Mouse (Mus musculus) G1E (cell line): ENCODE results near the gene Cryba4. TPM values are rescaled to one million over a fixed set of nuclear protein-coding genes. Genes with fewer than 3 reads are reported as not detected.

Source experiments
- ATAC-seq: 2 replicates; pipeline ENCODE4 v1.8.0; 2016; ENCODE audit warnings: mild to moderate bottlenecking; ENCODE audit not compliant: insufficient number of reproducible peaks, poor library complexity, low FRiP score, severe bottlenecking; ENCODE audit errors: extremely low read depth
- DNase-seq: peaks from one replicate; pipeline ENCODE4 v3.0.0; 2012; ENCODE audit warnings: low spot score
- H3K27me3 ChIP-seq: 2 replicates; pipeline ENCODE4 v1.6.1; 2012; ENCODE audit warnings: mild to moderate bottlenecking, low read length, inconsistent platforms; ENCODE audit not compliant: insufficient read depth
- H3K36me3 ChIP-seq: replicated peaks from 2 replicates; pipeline ENCODE3; 2012; ENCODE audit warnings: mild to moderate bottlenecking, inconsistent platforms
- H3K4me1 ChIP-seq: 2 replicates; pipeline ENCODE4 v1.6.1; 2012; ENCODE audit warnings: low read depth, low read length, inconsistent platforms, mixed read lengths; ENCODE audit not compliant: insufficient read depth
- H3K4me3 ChIP-seq: 2 replicates; pipeline ENCODE4 v1.5.1; 2012; ENCODE audit warnings: low read depth, mild to moderate bottlenecking, inconsistent platforms, low read length, moderate library complexity, mixed read lengths
- H3K9me3 ChIP-seq: replicated peaks from 2 replicates; pipeline ENCODE4 v1.6.1; 2012; ENCODE audit warnings: inconsistent platforms
- CTCF ChIP-seq: IDR thresholded peaks from 2 replicates; pipeline ENCODE4 v1.5.1; 2012; ENCODE audit warnings: low read depth, low read length, inconsistent platforms, mixed read lengths
- GATA1 ChIP-seq: IDR thresholded peaks from 2 replicates; pipeline ENCODE4 v1.6.1; 2012; ENCODE audit warnings: borderline replicate concordance, low read length, inconsistent platforms, mixed read lengths
- GATA2 ChIP-seq: IDR thresholded peaks from 2 replicates; pipeline ENCODE4 v1.6.1; 2012; ENCODE audit warnings: low read depth, low read length, inconsistent platforms, borderline replicate concordance
- POLR2AphosphoS5 ChIP-seq: IDR thresholded peaks from 2 replicates; pipeline ENCODE4 v1.6.1; 2012; ENCODE audit warnings: low read depth, low read length, inconsistent platforms; ENCODE audit not compliant: insufficient replicate concordance
- TAL1 ChIP-seq: conservative IDR thresholded peaks from 2 replicates; pipeline ENCODE4 v1.6.1; 2012; ENCODE audit warnings: low read depth, low read length, inconsistent platforms, mixed read lengths
- polyA plus RNA-seq: library from polyadenylated mRNA; stranded (reverse); fragments of >175 nt; gene quantifications from 2 replicates; pipeline ENCODE4 v1.2.3, GENCODE M21; 2012
- total RNA-seq, 2 experiments: library from RNA; stranded (forward) in 1 of 2; stranded (reverse) in 1 of 2; fragments of 200-1000 nt in 1 of 2; fragments of >200 nt in 1 of 2; fragmentation: Nextera tagmentation in 1 of 2; gene quantifications; 2 replicates each; pipeline ENCODE4 v1.2.3; 2014 to 2017

Cryba4 gene
- total and polyA plus RNA-seq, 3 experiments, result 0.43 to 0.98 TPM; not detected in 1

- Histone ChIP-seq H3K4me1 (peaks cover 26% of the 10 kb centered on the region), H3K9me3 (peaks cover 4% of the 10 kb centered on the region; the same call in 1 of the 2 replicates), H3K27me3 (peaks cover 26% of the 10 kb centered on the region), H3K4me3 (no peak overlapping the region), H3K36me3 (no peaks in the 10 kb centered on the region)
- DNase-seq (no peak), ATAC-seq (no peak)
- TF ChIP-seq TAL1, result no peak
- TF ChIP-seq CTCF, result no peak
- TF ChIP-seq GATA1, result no peak
- TF ChIP-seq GATA2, result no peak
- TF ChIP-seq POLR2AphosphoS5, result no peak
Observed at GRCm38 (mm10) chr5:112236631-112237030, 15.7 kb downstream of the Cryba4 start.

GRCm38 (mm10) chr5:112235806-112236205, 16.5 kb downstream of the Cryba4 start:
- Histone ChIP-seq H3K4me1 (peaks cover 17% of the 10 kb centered on the region), H3K9me3 (peaks cover 4% of the 10 kb centered on the region; the same call in 1 of the 2 replicates), H3K27me3 (peaks cover 26% of the 10 kb centered on the region), H3K36me3 (no peaks in the 10 kb centered on the region), H3K4me3 (no peak overlapping the region)
- no peak for ATAC-seq
- DNase-seq, result no peak
- TF ChIP-seq CTCF (no peak), GATA2 (no peak), POLR2AphosphoS5 (no peak), GATA1 (no peak), TAL1 (no peak)

- H3K36me3 ChIP-seq, result no peaks in the 10 kb centered on the region
- ATAC-seq, result no peak
- no peak overlapping the region for H3K4me3 ChIP-seq
- peaks cover 5% of the 10 kb centered on the region for H3K27me3 ChIP-seq
- no peak for TF ChIP-seq GATA2
- TF ChIP-seq GATA1, result no peak
- no peak for TF ChIP-seq TAL1
- no peak for TF ChIP-seq CTCF
- no peak for TF ChIP-seq POLR2AphosphoS5
- peaks cover 14% of the 10 kb centered on the region for H3K9me3 ChIP-seq
- no peaks in the 10 kb centered on the region for H3K4me1 ChIP-seq
- no peak for DNase-seq
Observed at GRCm38 (mm10) chr5:112228240-112229076, 23.9 kb downstream of the Cryba4 start.

- Histone ChIP-seq H3K4me3 (no peak overlapping the region), H3K4me1 (no peaks in the 10 kb centered on the region), H3K9me3 (peaks cover 14% of the 10 kb centered on the region), H3K27me3 (peaks cover 5% of the 10 kb centered on the region), H3K36me3 (no peaks in the 10 kb centered on the region)
- DNase-seq (no peak), ATAC-seq (no peak)
- TF ChIP-seq GATA1, result no peak
- TF ChIP-seq CTCF, result no peak
- no peak for TF ChIP-seq POLR2AphosphoS5
- no peak for TF ChIP-seq GATA2
- TF ChIP-seq TAL1, result no peak
Observed at GRCm38 (mm10) chr5:112227898-112228239, 24.4 kb downstream of the Cryba4 start.

GRCm38 (mm10) chr5:112227354-112227753, 25.0 kb downstream of the Cryba4 start:
- no peak for DNase-seq
- peaks cover 5% of the 10 kb centered on the region for H3K27me3 ChIP-seq
- TF ChIP-seq GATA2 (no peak), GATA1 (no peak), POLR2AphosphoS5 (no peak), TAL1 (no peak), CTCF (no peak)
- no peaks in the 10 kb centered on the region for H3K36me3 ChIP-seq
- H3K4me3 ChIP-seq, result no peak overlapping the region
- H3K9me3 ChIP-seq, result peaks cover 14% of the 10 kb centered on the region
- no peaks in the 10 kb centered on the region for H3K4me1 ChIP-seq
- no peak for ATAC-seq

- ATAC-seq (no peak), DNase-seq (no peak)
- Histone ChIP-seq H3K27me3 (peaks cover 7% of the 10 kb centered on the region), H3K4me1 (no peaks in the 10 kb centered on the region), H3K4me3 (no peak overlapping the region), H3K9me3 (peaks cover 14% of the 10 kb centered on the region), H3K36me3 (no peaks in the 10 kb centered on the region)
- no peak for TF ChIP-seq CTCF
Observed at GRCm38 (mm10) chr5:112225591-112225990, 26.7 kb downstream of the Cryba4 start.
